Mouse (Mus musculus) hindbrain, embryonic 12.5 days (tissue): ENCODE results near the gene Mto1. TPM values are rescaled to one million over a fixed set of nuclear protein-coding genes. Genes with fewer than 3 reads are reported as not detected.

Source experiments
- ATAC-seq: fragments of 200-750 bp; cut with Nextera tagmentation; 2 replicates; pipeline ENCODE4 v1.8.0; 2017; ENCODE audit warnings: moderate TSS enrichment; ENCODE audit not compliant: low FRiP score
- H3K27ac ChIP-seq: fragments of 300-500 bp; sonication (generic); 2 replicates; pipeline ENCODE4 v1.5.1; 2016; ENCODE audit warnings: mild to moderate bottlenecking
- H3K27me3 ChIP-seq: fragments of 300-500 bp; sonication (generic); 2 replicates; pipeline ENCODE4 v1.6.1; 2016; ENCODE audit warnings: mild to moderate bottlenecking
- H3K36me3 ChIP-seq: fragments of 300-500 bp; sonication (generic); 2 replicates; pipeline ENCODE4 v1.6.1; 2016; ENCODE audit warnings: mild to moderate bottlenecking
- H3K4me1 ChIP-seq: fragments of 300-500 bp; sonication (generic); 2 replicates; pipeline ENCODE4 v1.6.1; 2016
- H3K4me2 ChIP-seq: fragments of 300-500 bp; sonication (generic); replicated peaks from 2 replicates; pipeline ENCODE4 v1.6.1; 2016; ENCODE audit warnings: mild to moderate bottlenecking
- H3K4me3 ChIP-seq: fragments of 300-500 bp; sonication (generic); 2 replicates; pipeline ENCODE4 v1.5.1; 2016; ENCODE audit warnings: mild to moderate bottlenecking
- H3K9ac ChIP-seq: fragments of 300-500 bp; sonication (generic); 2 replicates; pipeline ENCODE4 v1.6.1; 2016; ENCODE audit warnings: mild to moderate bottlenecking, moderate library complexity
- H3K9me3 ChIP-seq: fragments of 300-500 bp; sonication (generic); replicated peaks from 2 replicates; pipeline ENCODE4 v1.6.1; 2016; ENCODE audit warnings: mild to moderate bottlenecking
- WGBS: fragments of 180-500 bp; shearing (Covaris S2); methylation state at CpG from one replicate; pipeline ENCODE4 v1.1.7; 2016; 5-methylcytosine and 5-hydroxymethylcytosine counted together
- polyA plus RNA-seq: library from polyadenylated mRNA; unstranded; fragments of >200 nt; fragmentation: Nextera tagmentation; extraction: Ambion mirVana; gene quantifications from 2 replicates; pipeline ENCODE4 v1.2.1, GENCODE M21; 2016

The Mto1 gene
- polyA plus RNA-seq, 1 experiment from 2014 or later, result 23.2 TPM

GRCm38 (mm10) chr9:78491169-78491568 lies 43.2 kb downstream of the Mto1 start:
- H3K4me3 ChIP-seq, result no peak overlapping the region
- WGBS, result 88% methylated on average over 3 of the region's 3 CpGs
- ATAC-seq, result no peak
- no peaks in the 10 kb centered on the region for H3K9me3 ChIP-seq
- no peaks in the 10 kb centered on the region for H3K27me3 ChIP-seq
- H3K4me1 ChIP-seq, result peaks cover 7% of the 10 kb centered on the region; the same call in 1 of the 2 replicates
- no peak overlapping the region for H3K27ac ChIP-seq
- no peaks in the 10 kb centered on the region for H3K36me3 ChIP-seq
- H3K4me2 ChIP-seq, result no peak overlapping the region
- H3K9ac ChIP-seq, result no peak overlapping the region

- no peaks in the 10 kb centered on the region for H3K36me3 ChIP-seq
- H3K4me2 ChIP-seq, result no peak overlapping the region
- H3K27me3 ChIP-seq, result no peaks in the 10 kb centered on the region
- H3K4me3 ChIP-seq, result no peak overlapping the region
- 92% methylated on average over 3 of the region's 3 CpGs for WGBS
- H3K4me1 ChIP-seq, result peaks cover 7% of the 10 kb centered on the region; the same call in 1 of the 2 replicates
- no peak overlapping the region for H3K9ac ChIP-seq
- H3K9me3 ChIP-seq, result no peaks in the 10 kb centered on the region
- ATAC-seq, result no peak
- H3K27ac ChIP-seq, result no peak overlapping the region
These were observed 44.2 kb downstream of the Mto1 start for GRCm38 (mm10) chr9:78492254-78492653.

- Histone ChIP-seq H3K27me3 (no peaks in the 10 kb centered on the region), H3K27ac (no peak overlapping the region), H3K4me3 (no peak overlapping the region), H3K4me2 (no peak overlapping the region), H3K4me1 (peaks cover 7% of the 10 kb centered on the region; the same call in 1 of the 2 replicates), H3K9me3 (no peaks in the 10 kb centered on the region), H3K36me3 (no peaks in the 10 kb centered on the region), H3K9ac (no peak overlapping the region)
- ATAC-seq, result no peak
- WGBS, result 88% methylated on average over 7 of the region's 7 CpGs
These were observed 45.2 kb downstream of the Mto1 start for GRCm38 (mm10) chr9:78493171-78493570.

GRCm38 (mm10) chr9:78500386-78500785 lies 52.4 kb downstream of the Mto1 start:
- WGBS, result 69% methylated on average over 3 of the region's 3 CpGs
- no peaks in the 10 kb centered on the region for H3K9me3 ChIP-seq
- H3K4me1 ChIP-seq, result peaks cover 19% of the 10 kb centered on the region
- no peaks in the 10 kb centered on the region for H3K27me3 ChIP-seq
- no peaks in the 10 kb centered on the region for H3K36me3 ChIP-seq
- no peak overlapping the region for H3K27ac ChIP-seq
- H3K4me3 ChIP-seq, result no peak overlapping the region
- H3K4me2 ChIP-seq, result no peak overlapping the region
- no peak for ATAC-seq
- no peak overlapping the region for H3K9ac ChIP-seq

GRCm38 (mm10) chr9:78501284-78501683 lies 53.3 kb downstream of the Mto1 start:
- Histone ChIP-seq H3K9ac (no peak overlapping the region), H3K36me3 (no peaks in the 10 kb centered on the region), H3K4me3 (no peak overlapping the region), H3K4me2 (no peak overlapping the region), H3K27me3 (no peaks in the 10 kb centered on the region), H3K4me1 (peaks cover 19% of the 10 kb centered on the region), H3K9me3 (no peaks in the 10 kb centered on the region), H3K27ac (no peak overlapping the region)
- WGBS, result 67% methylated on average over 4 of the region's 4 CpGs
- peak; percentile 27; the same call in 1 of the 2 replicates for ATAC-seq

- peak overlapping the region; percentile 94 for H3K27ac ChIP-seq
- peak; percentile 83 for ATAC-seq
- 0 out of 2 replicates have a peak overlapping the region, but pooled peaks have one; percentile 15 for H3K9ac ChIP-seq
- H3K4me2 ChIP-seq, result peak overlapping the region; percentile 23
- H3K9me3 ChIP-seq, result no peaks in the 10 kb centered on the region
- H3K4me3 ChIP-seq, result no peak overlapping the region
- WGBS, result 2% methylated on average over 6 of the region's 6 CpGs
- no peaks in the 10 kb centered on the region for H3K27me3 ChIP-seq
- peaks cover 19% of the 10 kb centered on the region for H3K4me1 ChIP-seq
- H3K36me3 ChIP-seq, result no peaks in the 10 kb centered on the region
These were observed 55.4 kb downstream of the Mto1 start for GRCm38 (mm10) chr9:78503223-78504079.

GRCm38 (mm10) chr9:78504133-78504532 lies 56.1 kb downstream of the Mto1 start:
- Histone ChIP-seq H3K36me3 (no peaks in the 10 kb centered on the region), H3K9me3 (no peaks in the 10 kb centered on the region), H3K27ac (peak overlapping the region; percentile 94), H3K27me3 (no peaks in the 10 kb centered on the region), H3K9ac (no peak overlapping the region), H3K4me3 (no peak overlapping the region), H3K4me2 (no peak overlapping the region), H3K4me1 (peaks cover 19% of the 10 kb centered on the region)
- ATAC-seq, result no peak
- 65% methylated on average over 4 of the region's 4 CpGs for WGBS

GRCm38 (mm10) chr9:78504679-78505078 lies 56.7 kb downstream of the Mto1 start:
- 67% methylated on average over 3 of the region's 3 CpGs for WGBS
- Histone ChIP-seq H3K27ac (no peak overlapping the region), H3K36me3 (no peaks in the 10 kb centered on the region), H3K4me2 (no peak overlapping the region), H3K4me3 (no peak overlapping the region), H3K9ac (no peak overlapping the region), H3K27me3 (no peaks in the 10 kb centered on the region), H3K9me3 (no peaks in the 10 kb centered on the region), H3K4me1 (peaks cover 19% of the 10 kb centered on the region)
- no peak for ATAC-seq

GRCm38 (mm10) chr9:78505223-78505622 lies 57.2 kb downstream of the Mto1 start:
- no peak overlapping the region for H3K9ac ChIP-seq
- H3K4me1 ChIP-seq, result peaks cover 19% of the 10 kb centered on the region
- ATAC-seq, result no peak
- no peak overlapping the region for H3K27ac ChIP-seq
- no peaks in the 10 kb centered on the region for H3K9me3 ChIP-seq
- no peaks in the 10 kb centered on the region for H3K36me3 ChIP-seq
- H3K4me2 ChIP-seq, result no peak overlapping the region
- no peak overlapping the region for H3K4me3 ChIP-seq
- H3K27me3 ChIP-seq, result no peaks in the 10 kb centered on the region
- 92% methylated on average over 6 of the region's 6 CpGs for WGBS

- no peak overlapping the region for H3K27ac ChIP-seq
- no peak overlapping the region for H3K4me2 ChIP-seq
- no peaks in the 10 kb centered on the region for H3K36me3 ChIP-seq
- H3K4me3 ChIP-seq, result no peak overlapping the region
- H3K27me3 ChIP-seq, result no peaks in the 10 kb centered on the region
- no peak overlapping the region for H3K9ac ChIP-seq
- H3K4me1 ChIP-seq, result peaks cover 19% of the 10 kb centered on the region
- no peaks in the 10 kb centered on the region for H3K9me3 ChIP-seq
- 71% methylated on average over 11 of the region's 11 CpGs for WGBS
- no peak for ATAC-seq
These were observed 58.2 kb downstream of the Mto1 start for GRCm38 (mm10) chr9:78506002-78506721.

- no peak for ATAC-seq
- Histone ChIP-seq H3K4me1 (peaks cover 19% of the 10 kb centered on the region), H3K27ac (no peak overlapping the region), H3K4me3 (no peak overlapping the region), H3K9me3 (no peaks in the 10 kb centered on the region), H3K9ac (no peak overlapping the region), H3K36me3 (no peaks in the 10 kb centered on the region), H3K27me3 (no peaks in the 10 kb centered on the region), H3K4me2 (no peak overlapping the region)
- 84% methylated on average over 7 of the region's 7 CpGs for WGBS
These were observed 58.7 kb downstream of the Mto1 start for GRCm38 (mm10) chr9:78506722-78507077.

- WGBS, result 93% methylated on average over 16 of the region's 16 CpGs
- H3K27ac ChIP-seq, result no peak overlapping the region
- no peak overlapping the region for H3K4me3 ChIP-seq
- H3K27me3 ChIP-seq, result no peaks in the 10 kb centered on the region
- H3K9ac ChIP-seq, result no peak overlapping the region
- H3K4me2 ChIP-seq, result no peak overlapping the region
- H3K36me3 ChIP-seq, result no peaks in the 10 kb centered on the region
- H3K4me1 ChIP-seq, result peaks cover 9% of the 10 kb centered on the region
- ATAC-seq, result no peak
- no peaks in the 10 kb centered on the region for H3K9me3 ChIP-seq
These were observed 60.2 kb downstream of the Mto1 start for GRCm38 (mm10) chr9:78508106-78508786.
